Mouse (Mus musculus) MEL (cell line): Measurements from ENCODE around the gene Cox4i2. TPM values are rescaled to one million over a fixed set of nuclear protein-coding genes. Genes with fewer than 3 reads are reported as not detected.

Experiments
- CHD1 ChIP-seq: IDR thresholded peaks from 2 replicates; pipeline ENCODE4 v1.6.1; 2012; ENCODE audit warnings: low read depth, mild to moderate bottlenecking, inconsistent platforms, low read length, improper control_type of control experiment
- CHD2 ChIP-seq: IDR thresholded peaks from 2 replicates; pipeline ENCODE4 v1.6.1; 2011; ENCODE audit warnings: low read length, improper control_type of control experiment
- TCF12 ChIP-seq: IDR thresholded peaks from 2 replicates; pipeline ENCODE4 v1.6.1; 2014; ENCODE audit warnings: low read depth, mild to moderate bottlenecking, inconsistent platforms, low read length, improper control_type of control experiment, moderate library complexity
- polyA plus RNA-seq, 2 experiments: library from polyadenylated mRNA; stranded (reverse) in 1 of 2; unstranded in 1 of 2; fragments of >175 nt in 1 of 2; fragments of >200 nt in 1 of 2; gene quantifications; 2 replicates each; pipeline versions ENCODE4 v1.2.1 to v1.2.4; 2012; ENCODE audit warnings: low replicate concordance in 2 of 2, low read depth in 1 of 2; ENCODE audit not compliant: insufficient read length in 2 of 2, insufficient read depth in 1 of 2, missing spikeins in 1 of 2
- total RNA-seq: library from RNA; depleted of rRNA; stranded (reverse); fragments of 300-350 nt; gene quantifications from 2 replicates; pipeline ENCODE4 v1.2.3, GENCODE M21; 2012; rRNA removed

The Cox4i2 gene
- total and polyA plus RNA-seq, 3 experiments, result 0.17 TPM; not detected in 2

- TF ChIP-seq CHD2 (no peak), CHD1 (no peak), TCF12 (peak; percentile 94)
These were observed 60.4 kb downstream of the Cox4i2 start (continued) for GRCm38 (mm10) chr2:152814213-152814874.

Other genes starting within 250 kb of the Cox4i2 start
- gene Defb26, start 242.5 kb upstream of the Cox4i2 start, total RNA-seq, result not detected in 2 replicates
- not detected for gene Defb26, start 242.5 kb upstream of the Cox4i2 start, polyA plus RNA-seq
- not detected in 2 replicates for gene Defb28, start 235.9 kb upstream of the Cox4i2 start, total RNA-seq
- not detected for gene Defb28, start 235.9 kb upstream of the Cox4i2 start, polyA plus RNA-seq
- gene Defb29, start 214.1 kb upstream of the Cox4i2 start, total RNA-seq, result not detected in 2 replicates
- not detected for gene Defb29, start 214.1 kb upstream of the Cox4i2 start, polyA plus RNA-seq
- gene Gm17416, start 184.8 kb upstream of the Cox4i2 start, total RNA-seq, result not detected in 2 replicates
- gene Gm17416, start 184.8 kb upstream of the Cox4i2 start, polyA plus RNA-seq, result not detected
- not detected in 2 replicates for gene Defb21, start 181.4 kb upstream of the Cox4i2 start, total RNA-seq
- not detected for gene Defb21, start 181.4 kb upstream of the Cox4i2 start, polyA plus RNA-seq
- not detected in 2 replicates for gene Defb19, start 173.9 kb upstream of the Cox4i2 start, total RNA-seq
- gene Defb19, start 173.9 kb upstream of the Cox4i2 start, polyA plus RNA-seq, result not detected
- not detected in 2 replicates for gene Defb45, start 154.8 kb upstream of the Cox4i2 start, total RNA-seq
- not detected for gene Defb45, start 154.8 kb upstream of the Cox4i2 start, polyA plus RNA-seq
- gene Defb36, start 149.8 kb upstream of the Cox4i2 start, total RNA-seq, result not detected in 2 replicates
- gene Defb36, start 149.8 kb upstream of the Cox4i2 start, polyA plus RNA-seq, result not detected
- not detected in 2 replicates for gene Defb25, start 131.1 kb upstream of the Cox4i2 start, total RNA-seq
- gene Defb25, start 131.1 kb upstream of the Cox4i2 start, polyA plus RNA-seq, result not detected
- not detected in 2 replicates for gene Rem1, start 127.2 kb upstream of the Cox4i2 start, total RNA-seq
- not detected for gene Rem1, start 127.2 kb upstream of the Cox4i2 start, polyA plus RNA-seq
- gene H13, start 84.7 kb upstream of the Cox4i2 start, total RNA-seq, result 73.8 and 82.7 TPM in 2 replicates
- 100 to 1,000 TPM; 139 to 421 TPM for gene H13, start 84.7 kb upstream of the Cox4i2 start, polyA plus RNA-seq
- 1.6 and 2.7 TPM in 2 replicates for gene Mcts2, start 67.1 kb upstream of the Cox4i2 start, total RNA-seq
- gene Mcts2, start 67.1 kb upstream of the Cox4i2 start, polyA plus RNA-seq, result 1 to 10 TPM in 1 of 2 experiments, not detected in 1; 3.0 TPM
- 59.8 and 102 TPM in 2 replicates for gene Id1, start 17.9 kb upstream of the Cox4i2 start, total RNA-seq
- gene Id1, start 17.9 kb upstream of the Cox4i2 start, polyA plus RNA-seq, result 100 to 1,000 TPM in 1 of 2 experiments, not detected in 1; 486 TPM
- gene Bcl2l1, start 77.6 kb downstream of the Cox4i2 start, total RNA-seq, result 4.8 and 6.5 TPM in 2 replicates
- 10 to 100 TPM in 1 of 2 experiments, not detected in 1; 23.9 TPM for gene Bcl2l1, start 77.6 kb downstream of the Cox4i2 start, polyA plus RNA-seq
- 59.3 and 68.3 TPM in 2 replicates for gene Tpx2, start 93.8 kb downstream of the Cox4i2 start, total RNA-seq
- 100 to 1,000 TPM in 1 of 2 experiments, not detected in 1; 131 TPM for gene Tpx2, start 93.8 kb downstream of the Cox4i2 start, polyA plus RNA-seq
- gene Mylk2, start 157.2 kb downstream of the Cox4i2 start, total RNA-seq, result not detected in 2 replicates
- gene Mylk2, start 157.2 kb downstream of the Cox4i2 start, polyA plus RNA-seq, result not detected
- gene Foxs1, start 179.0 kb downstream of the Cox4i2 start, total RNA-seq, result not detected in 2 replicates
- not detected for gene Foxs1, start 179.0 kb downstream of the Cox4i2 start, polyA plus RNA-seq
- not detected in 2 replicates for gene Dusp15, start 197.5 kb downstream of the Cox4i2 start, total RNA-seq
- not detected for gene Dusp15, start 197.5 kb downstream of the Cox4i2 start, polyA plus RNA-seq
- gene Ttll9, start 208.3 kb downstream of the Cox4i2 start, total RNA-seq, result 0.10 and 0.19 TPM in 2 replicates
- under 1 TPM in 1 of 2 experiments, not detected in 1; 0.07 TPM for gene Ttll9, start 208.3 kb downstream of the Cox4i2 start, polyA plus RNA-seq